8 mouse cellular contexts compared by ENCODE assay signal in the genomic region with DNA sequence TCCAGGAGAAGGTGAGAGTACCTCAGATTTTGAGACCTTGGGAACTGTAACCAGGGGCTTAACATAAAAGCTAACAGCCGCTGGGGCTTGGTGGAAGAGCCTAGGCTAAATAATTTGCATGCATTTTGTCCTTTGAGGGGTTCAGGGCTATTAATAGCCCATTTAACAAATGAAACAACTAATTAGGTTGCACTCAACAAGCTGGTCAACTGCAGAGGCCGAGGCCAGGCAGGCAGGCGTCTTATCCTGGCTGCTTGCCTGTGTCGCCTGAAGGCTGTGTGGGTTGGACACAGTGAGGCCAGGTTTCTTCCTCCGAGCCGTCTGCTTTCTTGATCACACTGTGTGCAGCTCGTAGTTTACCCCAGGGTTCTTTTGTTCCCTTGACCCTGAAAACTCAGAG. TPM values are rescaled to one million over a fixed set of nuclear protein-coding genes. Genes with fewer than 3 reads are reported as not detected.
A peak's percentile ranks its signal among the peaks of the same experiment; 100 is the strongest.
DNase-seq lines count a peak whose midpoint lies in the region; ATAC-seq lines count a peak whose summit lies in the region.

No protein-coding gene starts in this region.

- H3K27ac ChIP-seq in forebrain, embryonic 12.5 days, result peak overlapping the region; percentile 79
- H3K27ac ChIP-seq in intestine, embryonic 16.5 days (ENCODE audit: low read length), result peak overlapping the region; percentile 66
- H3K27ac ChIP-seq in neural tube, embryonic 15.5 days (replicated peaks), result peak overlapping the region; percentile 82

- H3K9me3 ChIP-seq in forebrain, embryonic 12.5 days, result no peaks in the 10 kb centered on the region
- H3K9me3 ChIP-seq in intestine, embryonic 16.5 days (ENCODE audit: control insufficient read depth, low read length), result no peaks in the 10 kb centered on the region
- H3K9me3 ChIP-seq in neural tube, embryonic 15.5 days (replicated peaks), result no peaks in the 10 kb centered on the region

- H3K9ac ChIP-seq in forebrain, embryonic 12.5 days, result peak overlapping the region; percentile 69; the same call in 1 of the 2 replicates
- H3K9ac ChIP-seq in intestine, embryonic 16.5 days (ENCODE audit: low read depth, low read length), result peak overlapping the region; percentile 5; the same call in 1 of the 2 replicates
- peak overlapping the region; percentile 23; the same call in 1 of the 2 replicates for H3K9ac ChIP-seq in neural tube, embryonic 15.5 days (replicated peaks)

- 23% methylated on average over 7 of the region's 7 CpGs for WGBS in forebrain, embryonic 12.5 days
- WGBS in intestine, embryonic 16.5 days, result 58% methylated on average over 7 of the region's 7 CpGs
- WGBS in neural tube, embryonic 15.5 days, result 28% methylated on average over 7 of the region's 7 CpGs

- ATAC-seq in forebrain, embryonic 12.5 days (ENCODE audit: low FRiP score), result no peak
- no peak for ATAC-seq in intestine, embryonic 16.5 days
- no peak for ATAC-seq in neural tube, embryonic 15.5 days (ENCODE audit: low FRiP score)

- H3K4me2 ChIP-seq in forebrain, embryonic 12.5 days, result peak overlapping the region; percentile 84; the same call in 1 of the 2 replicates
- 0 out of 2 replicates have a peak overlapping the region, but pooled peaks have one; percentile 14 for H3K4me2 ChIP-seq in intestine, embryonic 16.5 days (ENCODE audit: low read depth, low read length)
- peak overlapping the region; percentile 80 for H3K4me2 ChIP-seq in neural tube, embryonic 15.5 days

- H3K4me3 ChIP-seq in forebrain, embryonic 12.5 days (replicated peaks), result no peak overlapping the region
- no peak overlapping the region for H3K4me3 ChIP-seq in intestine, embryonic 16.5 days (ENCODE audit: low read length)
- H3K4me3 ChIP-seq in neural tube, embryonic 15.5 days (replicated peaks), result 0 out of 2 replicates have a peak overlapping the region, but pooled peaks have one; percentile 61

- H3K4me1 ChIP-seq in forebrain, embryonic 12.5 days, result peaks cover 98% of the 10 kb centered on the region
- H3K4me1 ChIP-seq in intestine, embryonic 16.5 days (ENCODE audit: control insufficient read depth, insufficient read depth, low read length), result peaks cover 84% of the 10 kb centered on the region
- H3K4me1 ChIP-seq in neural tube, embryonic 15.5 days, result peaks cover 98% of the 10 kb centered on the region

- H3K27me3 ChIP-seq in forebrain, embryonic 12.5 days, result no peaks in the 10 kb centered on the region
- no peaks in the 10 kb centered on the region for H3K27me3 ChIP-seq in intestine, embryonic 16.5 days (replicated peaks; ENCODE audit: control insufficient read depth, insufficient read depth, low read length)
- H3K27me3 ChIP-seq in neural tube, embryonic 15.5 days (replicated peaks), result no peaks in the 10 kb centered on the region

- intact Hi-C loops in left cerebral cortex, postnatal 14 days (cut with DNase I), result no loop called here

- peak; percentile 66 to 71 for DNase-seq in left cerebral cortex, postnatal 14 days (ENCODE audit: low spot score in 2 of 2)
- no peak for DNase-seq in left cerebral cortex, adult 9 months (ENCODE audit: low spot score in 2 of 2)
- peak; percentile 85 to 87 for DNase-seq in cerebellum, adult 18-20 months
- DNase-seq in spleen, adult 18-20 months, result no peak
- DNase-seq in embryo, embryonic 10.5 days (ENCODE audit: low spot score), result no peak

- no peaks in the 10 kb centered on the region for H3K36me3 ChIP-seq in forebrain, embryonic 12.5 days (replicated peaks)
- H3K36me3 ChIP-seq in intestine, embryonic 16.5 days (ENCODE audit: control insufficient read depth, insufficient read depth, low read length), result no peaks in the 10 kb centered on the region
- 0 out of 2 replicates have a peak, but pooled peaks cover 2% of the 10 kb centered on the region for H3K36me3 ChIP-seq in neural tube, embryonic 15.5 days

RNA-seq across cellular contexts. Expression of gene Ralgds, which starts 22.7 kb away (rescaled TPM):
- total RNA-seq in left cerebral cortex, postnatal 14 days (2021), result 100 to 1,000 TPM; 119 TPM
- 55.2 and 62.6 TPM in 2 replicates for polyA plus RNA-seq in forebrain, embryonic 12.5 days (2016; fragmentation: Nextera tagmentation; extraction: Ambion mirVana)
- 19.1 and 21.5 TPM in 2 replicates for polyA plus RNA-seq in intestine, embryonic 16.5 days (2015; fragmentation: Nextera tagmentation; extraction: Ambion mirVana)
- polyA plus RNA-seq in neural tube, embryonic 15.5 days (2015; fragmentation: Nextera tagmentation; extraction: Ambion mirVana), result 64.7 and 70.4 TPM in 2 replicates

RNA-seq across cellular contexts. Expression of gene Cel, which starts 27.6 kb away (rescaled TPM):
- total RNA-seq in left cerebral cortex, postnatal 14 days (2021), result not detected
- polyA plus RNA-seq in forebrain, embryonic 12.5 days (2016; fragmentation: Nextera tagmentation; extraction: Ambion mirVana), result not detected in 2 replicates
- polyA plus RNA-seq in intestine, embryonic 16.5 days (2015; fragmentation: Nextera tagmentation; extraction: Ambion mirVana), result 383 and 542 TPM in 2 replicates
- polyA plus RNA-seq in neural tube, embryonic 15.5 days (2015; fragmentation: Nextera tagmentation; extraction: Ambion mirVana), result 0.09 and 3.3 TPM in 2 replicates

RNA-seq across cellular contexts. Expression of gene Gm10134, which starts 29.8 kb away (rescaled TPM):
- total RNA-seq in left cerebral cortex, postnatal 14 days (2021), result 1 to 10 TPM; 1.1 to 1.5 TPM
- 0.61 and 0.64 TPM in 2 replicates for polyA plus RNA-seq in forebrain, embryonic 12.5 days (2016; fragmentation: Nextera tagmentation; extraction: Ambion mirVana)
- 7.4 and 10.3 TPM in 2 replicates for polyA plus RNA-seq in intestine, embryonic 16.5 days (2015; fragmentation: Nextera tagmentation; extraction: Ambion mirVana)
- polyA plus RNA-seq in neural tube, embryonic 15.5 days (2015; fragmentation: Nextera tagmentation; extraction: Ambion mirVana), result 2.1 and 3.5 TPM in 2 replicates

RNA-seq across cellular contexts. Expression of gene Gbgt1, which starts 39.0 kb away (rescaled TPM):
- 1 to 10 TPM; 1.6 to 2.5 TPM for total RNA-seq in left cerebral cortex, postnatal 14 days (2021)
- polyA plus RNA-seq in forebrain, embryonic 12.5 days (2016; fragmentation: Nextera tagmentation; extraction: Ambion mirVana), result 0.32 TPM in 2 replicates
- polyA plus RNA-seq in intestine, embryonic 16.5 days (2015; fragmentation: Nextera tagmentation; extraction: Ambion mirVana), result 4.4 and 4.6 TPM in 2 replicates
- polyA plus RNA-seq in neural tube, embryonic 15.5 days (2015; fragmentation: Nextera tagmentation; extraction: Ambion mirVana), result 1.2 and 2.1 TPM in 2 replicates

RNA-seq across cellular contexts. Expression of gene Gtf3c5, which starts 47.9 kb away (rescaled TPM):
- total RNA-seq in left cerebral cortex, postnatal 14 days (2021), result 10 to 100 TPM; 15.8 to 17.6 TPM
- 46.9 and 50.9 TPM in 2 replicates for polyA plus RNA-seq in forebrain, embryonic 12.5 days (2016; fragmentation: Nextera tagmentation; extraction: Ambion mirVana)
- 27.5 and 32.2 TPM in 2 replicates for polyA plus RNA-seq in intestine, embryonic 16.5 days (2015; fragmentation: Nextera tagmentation; extraction: Ambion mirVana)
- 37.2 and 40.1 TPM in 2 replicates for polyA plus RNA-seq in neural tube, embryonic 15.5 days (2015; fragmentation: Nextera tagmentation; extraction: Ambion mirVana)

Comparison
In these comparisons a context has a peak if more than half of its experiments do, and no peak if none do; other contexts are left out.
1. DNase-seq: peak in left cerebral cortex, postnatal 14 days (2 of 2) and cerebellum, adult 18-20 months (2 of 2); none in left cerebral cortex, adult 9 months (0 of 2), spleen, adult 18-20 months (0 of 2) and embryo, embryonic 10.5 days (single experiment).
2. H3K4me2 ChIP-seq: peak in every context shown above with its lines; median percentile 84 in forebrain, embryonic 12.5 days; 80 in neural tube, embryonic 15.5 days; 14 in intestine, embryonic 16.5 days.
3. H3K9ac ChIP-seq: peak in every context shown above with its lines; median percentile 69 in forebrain, embryonic 12.5 days; 23 in neural tube, embryonic 15.5 days; 5 in intestine, embryonic 16.5 days.
4. RNA of gene Cel, which starts 27.6 kb away (polyA plus RNA-seq): 383 to 542 TPM in intestine, embryonic 16.5 days; 0.09 to 3.3 TPM in neural tube, embryonic 15.5 days and not detected in forebrain, embryonic 12.5 days; every median in the first group is over 10 times any median in the second.
5. Peak in every context shown above with its lines, with median percentiles within 50 percentile points of each other: H3K27ac ChIP-seq.